Mouse (Mus musculus) stomach, embryonic 15.5 days (tissue): Measurements from ENCODE around the gene Tap2. TPM values are rescaled to one million over a fixed set of nuclear protein-coding genes. Genes with fewer than 3 reads are reported as not detected.

ENCODE experiments used
- ATAC-seq: fragments of 200-750 bp; cut with Nextera tagmentation; 2 replicates; pipeline ENCODE4 v1.8.0; 2017; ENCODE audit warnings: low read depth, moderate number of reproducible peaks, moderate TSS enrichment; ENCODE audit not compliant: insufficient read depth, low FRiP score
- H3K27ac ChIP-seq: fragments of 300-500 bp; sonication (generic); 2 replicates; pipeline ENCODE4 v1.5.1; 2015; ENCODE audit warnings: mild to moderate bottlenecking, inconsistent platforms
- H3K27me3 ChIP-seq: fragments of 300-500 bp; sonication (generic); replicated peaks from 2 replicates; pipeline ENCODE4 v1.6.1; 2015; ENCODE audit warnings: inconsistent platforms
- H3K36me3 ChIP-seq: fragments of 300-500 bp; sonication (generic); 2 replicates; pipeline ENCODE4 v1.6.1; 2015; ENCODE audit warnings: inconsistent platforms
- H3K4me1 ChIP-seq: fragments of 300-500 bp; sonication (generic); 2 replicates; pipeline ENCODE4 v1.6.1; 2015; ENCODE audit warnings: inconsistent platforms
- H3K4me2 ChIP-seq: fragments of 300-500 bp; sonication (generic); 2 replicates; pipeline ENCODE4 v1.6.1; 2015; ENCODE audit warnings: mild to moderate bottlenecking, inconsistent platforms
- H3K4me3 ChIP-seq: fragments of 300-500 bp; sonication (generic); replicated peaks from 2 replicates; pipeline ENCODE4 v1.5.1; 2015; ENCODE audit warnings: inconsistent platforms
- H3K9ac ChIP-seq: fragments of 300-500 bp; sonication (generic); 2 replicates; pipeline ENCODE4 v1.6.1; 2015; ENCODE audit warnings: inconsistent platforms
- H3K9me3 ChIP-seq: fragments of 300-500 bp; sonication (generic); 2 replicates; pipeline ENCODE4 v1.6.1; 2016; ENCODE audit warnings: inconsistent platforms
- WGBS: fragments of 180-500 bp; shearing (Covaris S2); methylation state at CpG from one replicate; pipeline ENCODE4 v1.1.7; 2015; 5-methylcytosine and 5-hydroxymethylcytosine counted together
- polyA plus RNA-seq: library from polyadenylated mRNA; unstranded; fragments of >200 nt; fragmentation: Nextera tagmentation; extraction: Ambion mirVana; gene quantifications from 2 replicates; pipeline ENCODE4 v1.2.1, GENCODE M21; 2015

Gene Tap2
- polyA plus RNA-seq, 1 experiment from 2014 or later: 7.0 TPM

- 7% methylated on average over 41 of the region's 41 CpGs for WGBS
- Histone ChIP-seq H3K9me3 (no peaks in the 10 kb centered on the region), H3K9ac (peak within 1 kb of the TSS; percentile 17), H3K27ac (no peak within 1 kb of the TSS), H3K4me2 (peak within 1 kb of the TSS; percentile 78), H3K36me3 (no peaks in the 10 kb centered on the region), H3K27me3 (peaks cover 42% of the 10 kb centered on the region), H3K4me3 (peak within 1 kb of the TSS; percentile 49), H3K4me1 (peaks cover 10% of the 10 kb centered on the region)
- ATAC-seq: peak; percentile 84
Observed at GRCm38 (mm10) chr17:34196941-34197894, 6.1 kb upstream of the Tap2 start, which contains the start of gene Psmb8. TSS of gene Psmb8 (plus strand) at chr17:34197721.

DNA sequence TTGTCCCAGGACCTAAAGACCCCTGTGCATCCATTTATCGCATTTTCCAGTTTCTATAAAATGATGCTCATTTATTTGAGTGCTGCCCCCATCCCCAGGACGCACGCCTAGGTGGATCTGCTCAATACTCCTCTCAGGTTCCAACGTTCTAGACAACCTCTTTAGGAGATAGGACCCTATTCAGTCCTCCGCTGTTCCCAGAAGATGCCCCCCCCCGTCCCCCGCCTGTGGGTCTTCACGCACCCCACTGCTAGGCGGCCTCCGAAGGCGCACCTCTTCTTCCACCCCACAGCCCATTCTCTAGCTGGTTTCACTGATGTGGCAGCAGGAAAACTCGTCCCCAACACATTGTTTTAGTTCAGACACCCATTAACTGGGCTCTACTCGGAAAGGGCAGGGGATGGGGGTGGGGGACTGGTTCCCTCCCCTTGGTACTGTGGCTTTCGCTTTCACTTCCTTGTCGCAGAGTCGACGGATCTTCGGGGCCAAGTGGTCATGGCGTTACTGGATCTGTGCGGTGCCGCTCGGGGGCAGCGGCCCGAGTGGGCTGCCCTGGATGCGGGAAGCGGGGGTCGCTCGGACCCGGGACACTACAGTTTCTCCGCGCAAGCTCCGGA, 5.3 kb upstream of the Tap2 start:
- peaks cover 10% of the 10 kb centered on the region for H3K4me1 ChIP-seq
- peak overlapping the region; percentile 17 for H3K9ac ChIP-seq
- ATAC-seq: no peak; the same call in 1 of the 2 replicates
- no peaks in the 10 kb centered on the region for H3K9me3 ChIP-seq
- no peak overlapping the region for H3K27ac ChIP-seq
- no peaks in the 10 kb centered on the region for H3K36me3 ChIP-seq
- peak overlapping the region; percentile 78 for H3K4me2 ChIP-seq
- H3K4me3 ChIP-seq: peak overlapping the region; percentile 49
- H3K27me3 ChIP-seq: peaks cover 37% of the 10 kb centered on the region
- 1% methylated on average over 32 of the region's 32 CpGs for WGBS

GRCm38 (mm10) chr17:34198521-34198912, 4.8 kb upstream of the Tap2 start:
- Histone ChIP-seq H3K27ac (no peak overlapping the region), H3K36me3 (no peaks in the 10 kb centered on the region), H3K9me3 (no peaks in the 10 kb centered on the region), H3K4me1 (peaks cover 10% of the 10 kb centered on the region), H3K4me2 (peak overlapping the region; percentile 78), H3K27me3 (peaks cover 34% of the 10 kb centered on the region), H3K9ac (no peak overlapping the region), H3K4me3 (peak overlapping the region; percentile 49)
- no peak for ATAC-seq
- 7% methylated on average over 11 of the region's 11 CpGs for WGBS

DNA sequence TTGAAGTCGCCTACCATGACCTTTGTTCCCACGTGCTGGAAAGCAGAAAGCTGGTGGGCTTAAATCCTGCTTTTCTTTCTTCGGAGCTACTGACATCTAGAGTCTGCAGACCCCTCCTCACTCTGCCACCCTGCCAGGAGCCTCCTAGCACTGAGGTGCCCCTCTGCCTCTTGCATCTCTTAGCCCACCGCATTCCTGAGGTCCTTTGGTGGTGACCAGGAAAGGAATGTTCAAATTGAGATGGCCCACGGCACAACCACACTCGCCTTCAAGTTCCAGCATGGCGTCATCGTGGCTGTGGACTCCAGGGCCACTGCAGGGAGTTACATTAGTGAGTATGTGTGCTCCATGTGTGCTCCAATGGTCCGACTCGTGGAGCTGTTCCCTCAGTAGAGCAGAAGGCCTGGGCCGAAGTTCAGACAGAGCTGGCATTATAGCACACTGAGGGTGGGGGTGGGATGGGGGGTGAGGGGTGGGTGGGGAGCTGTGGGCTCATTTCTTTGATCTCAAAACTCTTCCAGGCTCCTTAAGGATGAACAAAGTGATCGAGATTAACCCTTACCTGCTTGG, 4.2 kb upstream of the Tap2 start:
- ATAC-seq: no peak
- no peaks in the 10 kb centered on the region for H3K9me3 ChIP-seq
- WGBS: 72% methylated on average over 12 of the region's 12 CpGs
- H3K9ac ChIP-seq: no peak overlapping the region
- H3K4me2 ChIP-seq: no peak overlapping the region
- H3K4me1 ChIP-seq: peaks cover 10% of the 10 kb centered on the region
- H3K36me3 ChIP-seq: no peaks in the 10 kb centered on the region
- H3K27me3 ChIP-seq: peaks cover 28% of the 10 kb centered on the region
- no peak overlapping the region for H3K4me3 ChIP-seq
- no peak overlapping the region for H3K27ac ChIP-seq

GRCm38 (mm10) chr17:34200047-34200446, 3.3 kb upstream of the Tap2 start:
- peaks cover 24% of the 10 kb centered on the region for H3K27me3 ChIP-seq
- no peak overlapping the region for H3K9ac ChIP-seq
- H3K36me3 ChIP-seq: no peaks in the 10 kb centered on the region
- H3K27ac ChIP-seq: no peak overlapping the region
- WGBS: 85% methylated on average over 10 of the region's 10 CpGs
- H3K4me2 ChIP-seq: no peak overlapping the region
- H3K9me3 ChIP-seq: no peaks in the 10 kb centered on the region
- no peak overlapping the region for H3K4me3 ChIP-seq
- ATAC-seq: no peak
- H3K4me1 ChIP-seq: peaks cover 12% of the 10 kb centered on the region

DNA sequence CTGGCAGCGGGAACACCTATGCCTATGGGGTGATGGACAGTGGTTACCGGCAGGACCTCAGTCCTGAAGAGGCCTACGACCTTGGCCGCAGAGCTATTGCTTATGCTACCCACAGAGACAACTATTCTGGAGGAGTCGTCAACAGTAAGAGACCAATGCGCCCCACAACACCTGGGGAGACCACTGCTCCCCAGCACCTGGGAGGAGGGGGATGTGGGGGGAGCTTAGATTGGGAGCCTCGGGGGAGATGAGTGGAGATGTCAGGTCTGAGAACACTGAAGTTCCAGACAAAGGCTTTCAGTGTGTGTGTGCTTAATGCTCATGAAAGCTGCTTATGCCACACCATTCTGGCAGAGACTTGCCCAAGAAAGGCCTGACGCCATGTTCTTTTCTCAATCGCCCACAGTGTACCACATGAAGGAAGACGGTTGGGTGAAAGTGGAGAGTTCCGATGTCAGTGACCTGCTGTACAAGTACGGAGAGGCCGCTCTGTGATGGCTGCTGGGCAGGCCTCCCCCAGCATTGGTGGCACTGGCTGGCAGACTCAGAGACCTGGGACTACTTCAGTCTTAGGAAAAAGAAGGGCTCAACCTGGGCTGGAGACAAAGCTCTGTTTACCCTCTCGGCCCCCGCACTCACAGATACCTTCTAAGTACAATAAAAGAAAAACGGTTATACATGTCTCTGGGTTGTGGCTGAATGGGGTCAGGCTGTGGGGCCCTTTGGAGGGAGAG, 2.4 kb upstream of the Tap2 start:
- Histone ChIP-seq H3K4me1 (peaks cover 19% of the 10 kb centered on the region), H3K4me2 (no peak overlapping the region), H3K27me3 (peaks cover 21% of the 10 kb centered on the region), H3K9me3 (no peaks in the 10 kb centered on the region), H3K4me3 (no peak overlapping the region), H3K36me3 (no peaks in the 10 kb centered on the region), H3K9ac (no peak overlapping the region), H3K27ac (no peak overlapping the region)
- 84% methylated on average over 16 of the region's 16 CpGs for WGBS
- no peak for ATAC-seq

GRCm38 (mm10) chr17:34201506-34202055, 1.7 kb upstream of the Tap2 start:
- H3K4me3 ChIP-seq: no peak overlapping the region
- H3K27ac ChIP-seq: no peak overlapping the region
- peaks cover 19% of the 10 kb centered on the region for H3K4me1 ChIP-seq
- no peak overlapping the region for H3K4me2 ChIP-seq
- no peak overlapping the region for H3K9ac ChIP-seq
- H3K9me3 ChIP-seq: no peaks in the 10 kb centered on the region
- no peak for ATAC-seq
- H3K36me3 ChIP-seq: no peaks in the 10 kb centered on the region
- H3K27me3 ChIP-seq: peaks cover 20% of the 10 kb centered on the region
- 68% methylated on average over 7 of the region's 7 CpGs for WGBS

- no peaks in the 10 kb centered on the region for H3K9me3 ChIP-seq
Observed at GRCm38 (mm10) chr17:34202760-34203442, 426 bp upstream of the Tap2 start.

DNA sequence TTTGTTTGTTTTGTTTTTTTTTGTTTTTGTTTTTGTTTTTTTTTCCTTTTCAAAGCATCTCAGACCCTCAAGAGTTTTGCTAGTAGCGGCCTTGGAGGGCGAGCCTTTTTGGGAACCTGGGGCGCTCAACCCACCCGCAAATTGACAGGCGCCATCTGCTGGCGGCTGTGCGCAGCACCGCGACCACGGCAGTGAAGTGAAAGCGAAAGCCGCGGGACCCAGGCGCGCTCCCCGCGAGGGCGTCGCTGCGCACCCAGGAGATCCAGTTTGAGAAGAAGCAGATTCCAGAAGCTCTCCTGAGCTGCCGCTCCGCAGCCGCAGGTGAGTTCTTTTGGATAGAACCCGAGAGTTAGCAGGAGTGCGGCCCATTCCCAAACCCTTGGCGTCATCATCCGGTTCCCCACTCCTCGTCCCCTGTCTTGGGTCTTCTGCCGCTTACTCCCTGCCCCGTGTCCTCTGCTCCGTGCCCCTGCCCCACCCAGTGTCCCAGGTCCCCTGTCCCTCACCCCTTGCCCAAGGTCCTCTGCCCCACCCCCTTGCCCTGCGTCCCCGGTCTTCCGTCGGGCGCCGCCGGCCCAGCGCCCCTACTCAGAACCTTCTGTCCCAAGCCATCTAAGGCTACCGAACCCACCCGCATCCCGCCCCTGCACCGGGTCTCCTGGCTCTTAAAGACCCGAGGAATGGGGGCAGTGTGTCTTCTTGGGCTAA, 1.1 kb downstream of the Tap2 start:
- Histone ChIP-seq H3K27ac (no peak overlapping the region), H3K4me2 (peak overlapping the region; percentile 88), H3K4me3 (peak overlapping the region; percentile 74), H3K9ac (peak overlapping the region; percentile 68), H3K27me3 (peaks cover 16% of the 10 kb centered on the region; the same call in 1 of the 2 replicates), H3K36me3 (no peaks in the 10 kb centered on the region), H3K9me3 (no peaks in the 10 kb centered on the region), H3K4me1 (peaks cover 9% of the 10 kb centered on the region; the same call in 1 of the 2 replicates)
- WGBS: 1% methylated on average over 44 of the region's 44 CpGs
- ATAC-seq: peak; percentile 67

More at GRCm38 (mm10) chr17:34202760-34203442, 426 bp upstream of the Tap2 start:
- 74% methylated on average over 4 of the region's 4 CpGs for WGBS
- peak; percentile 16; the same call in 1 of the 2 replicates for ATAC-seq
- no peak overlapping the region for H3K9ac ChIP-seq
- H3K4me3 ChIP-seq: no peak overlapping the region
- H3K36me3 ChIP-seq: no peaks in the 10 kb centered on the region
- H3K27me3 ChIP-seq: peaks cover 13% of the 10 kb centered on the region; the same call in 1 of the 2 replicates
- no peak overlapping the region for H3K4me2 ChIP-seq
- no peak overlapping the region for H3K27ac ChIP-seq
- H3K4me1 ChIP-seq: peaks cover 15% of the 10 kb centered on the region

DNA sequence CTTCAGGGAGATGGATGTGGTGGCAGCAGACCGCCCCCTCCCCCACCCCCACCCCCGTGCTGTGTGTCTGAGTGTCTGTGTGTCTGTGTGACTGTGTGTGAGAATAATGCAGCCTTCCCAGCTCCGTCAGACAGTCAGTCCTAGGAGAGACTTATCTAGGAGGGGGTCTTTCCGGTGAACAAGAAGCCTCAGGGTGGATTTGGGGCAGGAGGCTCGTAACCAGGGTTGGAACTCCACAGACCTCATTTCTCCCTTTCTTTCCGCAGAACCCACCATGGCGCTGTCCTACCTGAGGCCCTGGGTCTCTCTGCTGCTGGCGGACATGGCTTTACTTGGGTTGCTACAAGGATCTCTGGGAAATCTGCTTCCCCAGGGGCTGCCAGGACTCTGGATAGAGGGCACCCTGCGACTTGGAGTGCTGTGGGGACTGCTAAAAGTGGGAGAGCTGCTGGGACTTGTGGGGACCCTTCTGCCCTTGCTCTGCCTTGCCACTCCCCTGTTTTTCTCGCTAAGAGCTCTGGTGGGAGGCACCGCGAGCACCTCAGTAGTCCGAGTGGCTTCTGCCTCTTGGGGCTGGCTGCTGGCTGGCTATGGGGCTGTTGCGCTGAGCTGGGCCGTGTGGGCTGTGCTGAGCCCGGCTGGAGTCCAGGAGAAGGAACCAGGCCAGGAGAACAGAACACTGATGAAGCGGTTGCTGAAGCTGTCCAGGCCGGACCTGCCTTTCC, 1.9 kb downstream of the Tap2 start:
- Histone ChIP-seq H3K4me1 (peaks cover 9% of the 10 kb centered on the region; the same call in 1 of the 2 replicates), H3K27ac (no peak overlapping the region), H3K9me3 (no peaks in the 10 kb centered on the region), H3K27me3 (peaks cover 16% of the 10 kb centered on the region; the same call in 1 of the 2 replicates), H3K4me2 (peak overlapping the region; percentile 88), H3K9ac (peak overlapping the region; percentile 68), H3K36me3 (no peaks in the 10 kb centered on the region), H3K4me3 (peak overlapping the region; percentile 74)
- ATAC-seq: no peak
- WGBS: 18% methylated on average over 18 of the region's 18 CpGs
